Mouse (Mus musculus): ENCODE data around the gene Pip5k1b. TPM values are rescaled to one million over a fixed set of nuclear protein-coding genes. Genes with fewer than 3 reads are reported as not detected.

Pip5k1b gene
- polyA plus RNA-seq, 1 experiment = 36.3 TPM

- no peaks in the 10 kb centered on the region for H3K27me3 ChIP-seq (ENCODE audit: control insufficient read depth, insufficient read depth, low read length)
- no peak overlapping the region for H3K4me3 ChIP-seq (replicated peaks; ENCODE audit: insufficient read depth, low read depth, low read length)
- H3K27ac ChIP-seq (ENCODE audit: insufficient read depth, low read length) = no peak overlapping the region
- WGBS = 84% methylated on average over 7 of the region's 7 CpGs
- peaks cover 6% of the 10 kb centered on the region for H3K4me1 ChIP-seq (ENCODE audit: control insufficient read depth, insufficient read depth, low read length)
- DNase-seq = no peak
- TF ChIP-seq CTCF (IDR thresholded peaks at IDR 0.05; ENCODE audit: borderline replicate concordance, insufficient read depth, low read depth, low read length) (no peak), POLR2A (IDR thresholded peaks at IDR 0.05; ENCODE audit: borderline replicate concordance, insufficient read depth, low read length) (no peak)
Observed at GRCm38 (mm10) chr19:24511939-24512338, 43.7 kb downstream of the Pip5k1b start.

GRCm38 (mm10) chr19:24509391-24509790 is 46.3 kb downstream of the Pip5k1b start:
- TF ChIP-seq POLR2A (IDR thresholded peaks at IDR 0.05; ENCODE audit: borderline replicate concordance, insufficient read depth, low read length) = no peak
- no peak for TF ChIP-seq CTCF (IDR thresholded peaks at IDR 0.05; ENCODE audit: borderline replicate concordance, insufficient read depth, low read depth, low read length)

DNA sequence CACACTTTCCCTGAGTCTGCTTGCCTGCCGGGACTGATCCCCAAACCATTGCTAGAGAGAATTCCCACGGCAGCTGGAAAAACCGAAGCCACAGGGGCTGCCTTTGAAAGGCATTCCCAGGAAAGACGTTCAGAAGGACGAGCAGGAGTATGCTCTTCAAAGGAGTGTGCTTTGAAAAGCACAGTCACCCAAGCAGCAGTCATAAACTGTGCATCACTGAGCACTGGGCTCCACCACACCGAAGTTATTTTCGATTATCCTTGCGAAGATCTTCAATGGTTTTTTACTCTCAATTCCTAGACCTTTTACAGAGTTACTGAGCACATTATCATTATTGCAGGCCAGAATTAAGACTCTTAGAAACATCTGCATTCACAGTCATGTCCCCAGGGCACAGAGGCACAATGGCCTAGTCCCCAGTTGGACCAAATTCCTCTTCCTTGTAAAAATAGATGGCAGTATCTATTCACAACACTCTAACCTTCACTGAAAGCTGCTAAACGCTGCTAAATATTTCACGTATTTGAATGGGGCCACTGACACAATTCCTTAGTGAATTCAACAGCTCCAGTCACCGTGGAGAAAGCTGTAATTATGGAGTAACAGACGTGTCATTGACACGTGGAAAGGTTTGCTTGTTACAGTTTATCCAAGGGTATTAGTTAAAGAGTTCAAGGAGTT is 47.4 kb downstream of the Pip5k1b start:
- 58% methylated on average over 13 of the region's 13 CpGs for WGBS
- DNase-seq = no peak
- Histone ChIP-seq H3K4me3 (replicated peaks; ENCODE audit: insufficient read depth, low read depth, low read length) (no peak overlapping the region), H3K27me3 (ENCODE audit: control insufficient read depth, insufficient read depth, low read length) (no peaks in the 10 kb centered on the region), H3K4me1 (ENCODE audit: control insufficient read depth, insufficient read depth, low read length) (peaks cover 3% of the 10 kb centered on the region), H3K27ac (ENCODE audit: insufficient read depth, low read length) (peak overlapping the region; percentile 44; the same call in 1 of the 2 replicates)
- TF ChIP-seq POLR2A (IDR thresholded peaks at IDR 0.05; ENCODE audit: borderline replicate concordance, insufficient read depth, low read length) (no peak), CTCF (IDR thresholded peaks at IDR 0.05; ENCODE audit: borderline replicate concordance, insufficient read depth, low read depth, low read length) (no peak)

More at GRCm38 (mm10) chr19:24509391-24509790, 46.3 kb downstream of the Pip5k1b start:
- no peak overlapping the region for H3K27ac ChIP-seq (ENCODE audit: insufficient read depth, low read length)
- DNase-seq = peak in 1 of 2 experiments; percentile 35
- WGBS = 24% methylated on average over 6 of the region's 6 CpGs
- H3K27me3 ChIP-seq (ENCODE audit: control insufficient read depth, insufficient read depth, low read length) = no peaks in the 10 kb centered on the region
- no peak overlapping the region for H3K4me3 ChIP-seq (replicated peaks; ENCODE audit: insufficient read depth, low read depth, low read length)
- peaks cover 3% of the 10 kb centered on the region for H3K4me1 ChIP-seq (ENCODE audit: control insufficient read depth, insufficient read depth, low read length)

GRCm38 (mm10) chr19:24502736-24503421 is 52.8 kb downstream of the Pip5k1b start:
- WGBS = 46% methylated on average over 10 of the region's 10 CpGs
- peak overlapping the region; percentile 33; the same call in 1 of the 2 replicates for H3K27ac ChIP-seq (ENCODE audit: insufficient read depth, low read length)
- peaks cover 3% of the 10 kb centered on the region; the same call in 1 of the 2 replicates for H3K4me1 ChIP-seq (ENCODE audit: control insufficient read depth, insufficient read depth, low read length)
- no peaks in the 10 kb centered on the region for H3K27me3 ChIP-seq (ENCODE audit: control insufficient read depth, insufficient read depth, low read length)
- H3K4me3 ChIP-seq (replicated peaks; ENCODE audit: insufficient read depth, low read depth, low read length) = no peak overlapping the region
- peak in 1 of 2 experiments; percentile 58 for DNase-seq
- TF ChIP-seq CTCF (IDR thresholded peaks at IDR 0.05; ENCODE audit: borderline replicate concordance, insufficient read depth, low read depth, low read length) = no peak
- TF ChIP-seq POLR2A (IDR thresholded peaks at IDR 0.05; ENCODE audit: borderline replicate concordance, insufficient read depth, low read length) = no peak

GRCm38 (mm10) chr19:24501525-24501924 is 54.1 kb downstream of the Pip5k1b start:
- Histone ChIP-seq H3K4me3 (replicated peaks; ENCODE audit: insufficient read depth, low read depth, low read length) (no peak overlapping the region), H3K27ac (ENCODE audit: insufficient read depth, low read length) (no peak overlapping the region), H3K27me3 (ENCODE audit: control insufficient read depth, insufficient read depth, low read length) (no peaks in the 10 kb centered on the region), H3K4me1 (ENCODE audit: control insufficient read depth, insufficient read depth, low read length) (peaks cover 7% of the 10 kb centered on the region)
- DNase-seq = no peak
- no peak for TF ChIP-seq POLR2A (IDR thresholded peaks at IDR 0.05; ENCODE audit: borderline replicate concordance, insufficient read depth, low read length)
- no peak for TF ChIP-seq CTCF (IDR thresholded peaks at IDR 0.05; ENCODE audit: borderline replicate concordance, insufficient read depth, low read depth, low read length)

DNA sequence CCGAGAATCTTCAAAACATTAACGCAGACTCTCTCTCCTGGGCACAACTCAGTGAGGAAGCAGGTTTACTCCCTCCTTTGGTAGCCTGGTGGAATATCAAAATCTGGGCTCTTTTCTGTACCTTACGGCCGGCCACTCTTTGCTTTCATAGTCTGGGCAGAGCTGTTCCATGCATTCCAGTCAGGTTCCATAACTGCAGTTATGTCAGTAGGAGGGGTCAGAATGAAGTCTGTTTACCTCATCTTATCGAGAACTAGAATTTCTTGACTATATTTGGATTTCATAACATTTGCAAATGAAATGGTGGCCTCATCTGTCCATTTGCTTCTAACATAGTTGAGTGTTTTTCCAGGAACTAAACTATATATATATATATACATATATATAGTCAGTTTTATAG is 55.2 kb downstream of the Pip5k1b start:
- Histone ChIP-seq H3K4me1 (ENCODE audit: control insufficient read depth, insufficient read depth, low read length) (peaks cover 7% of the 10 kb centered on the region), H3K27me3 (ENCODE audit: control insufficient read depth, insufficient read depth, low read length) (no peaks in the 10 kb centered on the region), H3K27ac (ENCODE audit: insufficient read depth, low read length) (no peak overlapping the region), H3K4me3 (replicated peaks; ENCODE audit: insufficient read depth, low read depth, low read length) (no peak overlapping the region)
- WGBS = 68% methylated on average over 5 of the region's 5 CpGs
- TF ChIP-seq CTCF (IDR thresholded peaks at IDR 0.05; ENCODE audit: borderline replicate concordance, insufficient read depth, low read depth, low read length) (no peak), POLR2A (IDR thresholded peaks at IDR 0.05; ENCODE audit: borderline replicate concordance, insufficient read depth, low read length) (no peak)
- DNase-seq = no peak

DNA sequence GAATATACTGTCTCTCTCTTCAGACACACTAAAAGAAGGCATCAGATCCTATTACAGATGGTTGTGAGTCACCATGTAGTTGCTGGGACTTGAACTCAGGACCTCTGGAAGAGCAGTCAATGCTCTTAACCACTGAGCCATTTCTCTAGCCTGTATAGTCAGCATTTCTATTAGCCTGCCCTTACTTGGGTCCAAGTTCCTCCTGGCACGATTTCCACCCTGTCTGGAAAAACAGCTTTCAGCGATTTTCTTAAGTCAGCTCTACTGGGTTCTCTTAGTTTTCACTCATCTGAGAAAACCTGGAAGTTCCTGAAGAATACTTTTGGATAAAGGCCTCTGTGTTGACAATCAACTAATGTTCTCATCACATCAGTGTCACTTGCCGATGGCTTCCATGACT is 56.4 kb downstream of the Pip5k1b start:
- 52% methylated on average over 3 of the region's 3 CpGs for WGBS
- no peak for TF ChIP-seq CTCF (IDR thresholded peaks at IDR 0.05; ENCODE audit: borderline replicate concordance, insufficient read depth, low read depth, low read length)
- TF ChIP-seq POLR2A (IDR thresholded peaks at IDR 0.05; ENCODE audit: borderline replicate concordance, insufficient read depth, low read length) = no peak
- Histone ChIP-seq H3K27ac (ENCODE audit: insufficient read depth, low read length) (no peak overlapping the region), H3K27me3 (ENCODE audit: control insufficient read depth, insufficient read depth, low read length) (no peaks in the 10 kb centered on the region), H3K4me3 (replicated peaks; ENCODE audit: insufficient read depth, low read depth, low read length) (no peak overlapping the region), H3K4me1 (ENCODE audit: control insufficient read depth, insufficient read depth, low read length) (peaks cover 10% of the 10 kb centered on the region)
- no peak for DNase-seq

- 95% methylated on average over 4 of the region's 4 CpGs for WGBS
Observed at GRCm38 (mm10) chr19:24493887-24494286, 61.8 kb downstream of the Pip5k1b start.

More at GRCm38 (mm10) chr19:24493887-24494286, 61.8 kb downstream of the Pip5k1b start:
- Histone ChIP-seq H3K27me3 (ENCODE audit: control insufficient read depth, insufficient read depth, low read length) (no peaks in the 10 kb centered on the region), H3K4me1 (ENCODE audit: control insufficient read depth, insufficient read depth, low read length) (peaks cover 7% of the 10 kb centered on the region), H3K4me3 (replicated peaks; ENCODE audit: insufficient read depth, low read depth, low read length) (no peak overlapping the region), H3K27ac (ENCODE audit: insufficient read depth, low read length) (no peak overlapping the region)
- no peak for TF ChIP-seq POLR2A (IDR thresholded peaks at IDR 0.05; ENCODE audit: borderline replicate concordance, insufficient read depth, low read length)
- TF ChIP-seq CTCF (IDR thresholded peaks at IDR 0.05; ENCODE audit: borderline replicate concordance, insufficient read depth, low read depth, low read length) = no peak
- DNase-seq = no peak

Data from cerebellum, adult 2 months (tissue).